Mouse (Mus musculus) brown adipose tissue, adult 24 weeks (tissue): Measurements from ENCODE around the gene Terf2ip. TPM values are rescaled to one million over a fixed set of nuclear protein-coding genes. Genes with fewer than 3 reads are reported as not detected.

Experiments
- H3K27ac ChIP-seq: fragments of 200-500 bp; replicated peaks from 2 replicates; pipeline ENCODE4 v1.5.1; 2012; ENCODE audit warnings: low read depth, mild to moderate bottlenecking, low read length
- H3K4me1 ChIP-seq: fragments of 200-500 bp; 2 replicates; pipeline ENCODE4 v1.6.1; 2012; ENCODE audit warnings: low read length, mixed read lengths; ENCODE audit not compliant: control insufficient read depth, insufficient read depth, insufficient read length
- H3K4me3 ChIP-seq: fragments of 200-500 bp; 2 replicates; pipeline ENCODE4 v1.5.1; 2012; ENCODE audit warnings: low read depth, mild to moderate bottlenecking, low read length, moderate library complexity; ENCODE audit not compliant: insufficient read depth
- polyA plus RNA-seq: library from polyadenylated mRNA; stranded (reverse); fragments of >200 nt; gene quantifications from 2 replicates; pipeline ENCODE4 v1.2.4, GENCODE M21; 2012; ENCODE audit not compliant: missing spikeins, insufficient read depth, insufficient read length

Terf2ip gene
- polyA plus RNA-seq, 1 experiment: 8.0 TPM

DNA sequence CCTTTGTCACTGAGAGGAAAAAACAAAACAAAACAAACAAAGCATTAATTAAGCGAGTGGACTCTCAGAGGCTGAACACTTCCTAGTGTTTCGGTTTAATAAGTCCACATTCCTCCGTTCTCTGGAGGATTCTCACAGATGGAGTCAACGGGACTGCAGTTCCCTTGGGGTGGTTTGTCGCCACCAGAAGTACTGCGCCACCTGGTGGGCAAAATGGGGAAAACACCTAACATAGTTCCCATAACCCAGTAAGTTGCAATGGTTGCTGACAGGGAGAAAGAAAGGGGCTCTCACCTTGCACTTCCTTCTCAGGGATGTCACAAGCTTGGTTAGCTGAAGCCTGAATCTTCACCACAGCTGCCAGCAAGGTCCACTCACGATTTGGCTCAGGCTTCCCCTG, 21.3 kb upstream of the Terf2ip start:
- no peak overlapping the region; the same call in 1 of the 2 replicates for H3K27ac ChIP-seq
- H3K4me3 ChIP-seq: peak overlapping the region; percentile 26; the same call in 1 of the 2 replicates
- H3K4me1 ChIP-seq: no peaks in the 10 kb centered on the region

DNA sequence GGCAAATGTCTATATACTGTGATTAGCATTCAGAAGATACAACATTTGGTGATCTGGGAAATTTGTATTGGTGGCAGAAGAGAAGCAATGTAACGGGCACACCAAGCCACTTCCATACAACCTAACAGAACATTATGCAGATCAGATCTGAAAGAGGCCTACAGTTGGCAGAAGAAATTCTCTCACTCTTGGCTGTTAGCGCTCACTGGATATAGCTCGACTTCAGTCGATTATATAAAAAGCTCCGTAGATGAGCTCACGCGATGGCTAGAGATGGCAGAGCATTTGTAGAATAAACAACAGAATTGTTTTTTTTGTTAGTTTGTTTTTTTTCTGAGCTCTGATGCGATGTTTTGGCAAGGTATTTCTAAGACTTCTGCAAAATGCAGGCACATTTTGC, 19.9 kb upstream of the Terf2ip start:
- H3K4me3 ChIP-seq: peak overlapping the region; percentile 88; the same call in 1 of the 2 replicates
- no peak overlapping the region for H3K27ac ChIP-seq
- no peaks in the 10 kb centered on the region for H3K4me1 ChIP-seq

- no peak within 1 kb of the TSS for H3K27ac ChIP-seq
- H3K4me1 ChIP-seq: no peaks in the 10 kb centered on the region
- peak within 1 kb of the TSS; percentile 88 for H3K4me3 ChIP-seq
These were observed 19.0 kb upstream of the Terf2ip start, which contains the start of gene Adat1 for GRCm38 (mm10) chr8:111992013-111992702. Gene Adat1 (minus strand): TSS chr8:111992302.

DNA sequence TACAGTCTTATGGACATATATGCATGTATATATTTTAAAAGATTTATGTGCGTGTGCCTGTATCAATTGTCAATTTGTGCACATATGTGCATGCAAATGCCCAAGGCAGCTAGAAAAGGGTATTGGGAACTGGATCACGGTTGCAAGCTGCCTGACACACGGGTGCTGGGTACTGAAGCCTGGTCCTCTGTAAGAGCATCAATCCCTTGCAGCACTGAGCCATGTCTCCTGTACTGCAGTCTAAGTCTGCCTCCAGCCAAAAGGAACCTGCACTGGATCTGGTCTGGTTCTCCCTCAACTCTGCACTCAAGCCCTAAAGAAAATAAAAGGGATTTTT, 18.5 kb upstream of the Terf2ip start:
- Histone ChIP-seq H3K4me3 (no peak overlapping the region), H3K27ac (no peak overlapping the region), H3K4me1 (no peaks in the 10 kb centered on the region)

DNA sequence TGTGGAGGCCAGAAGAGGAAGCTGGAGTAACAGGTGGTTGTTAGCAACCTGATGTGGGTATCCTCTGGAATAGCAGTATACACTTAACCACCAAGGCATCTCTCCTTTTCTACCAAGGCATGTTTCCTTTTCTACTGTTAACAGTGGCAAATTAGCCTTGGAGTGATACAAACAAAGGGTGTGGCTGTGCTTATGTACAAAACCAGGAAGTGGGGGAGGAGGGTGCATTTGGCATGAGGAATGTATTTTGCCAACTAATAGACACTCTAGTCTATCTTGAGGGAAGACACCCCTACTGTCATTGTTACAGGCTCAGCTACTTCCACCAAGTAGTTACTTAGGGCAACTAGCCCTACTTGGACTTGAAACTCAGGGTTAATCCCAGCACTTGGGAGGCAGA, 6.4 kb upstream of the Terf2ip start:
- H3K4me1 ChIP-seq: no peaks in the 10 kb centered on the region
- H3K4me3 ChIP-seq: no peak overlapping the region
- H3K27ac ChIP-seq: no peak overlapping the region

- Histone ChIP-seq H3K4me1 (peaks cover 3% of the 10 kb centered on the region), H3K4me3 (no peak overlapping the region), H3K27ac (no peak overlapping the region)
These were observed 5.6 kb upstream of the Terf2ip start for GRCm38 (mm10) chr8:112005601-112006000.

GRCm38 (mm10) chr8:112007669-112008068, 3.5 kb upstream of the Terf2ip start:
- peaks cover 3% of the 10 kb centered on the region for H3K4me1 ChIP-seq
- no peak overlapping the region for H3K4me3 ChIP-seq
- no peak overlapping the region for H3K27ac ChIP-seq

DNA sequence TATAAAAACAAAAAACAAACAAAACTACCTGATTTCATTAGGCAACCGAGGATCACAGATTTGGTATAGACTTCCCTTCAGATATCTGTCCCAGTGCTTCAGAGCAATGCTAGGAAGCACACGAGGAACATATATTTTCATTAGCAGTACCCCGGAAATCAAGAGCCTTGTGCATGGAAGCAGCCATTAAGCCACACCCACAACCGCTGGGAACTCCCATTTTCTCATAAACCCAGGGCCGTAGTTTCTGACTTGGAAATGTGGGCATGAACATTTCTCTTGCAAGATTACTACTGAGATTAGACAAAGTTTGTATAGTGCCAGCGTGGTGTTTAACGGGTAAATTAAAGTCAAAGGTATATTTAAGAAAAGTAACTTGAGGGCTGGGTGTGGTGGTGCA, 1.6 kb upstream of the Terf2ip start:
- Histone ChIP-seq H3K4me1 (peaks cover 8% of the 10 kb centered on the region), H3K4me3 (no peak overlapping the region), H3K27ac (no peak overlapping the region)

DNA sequence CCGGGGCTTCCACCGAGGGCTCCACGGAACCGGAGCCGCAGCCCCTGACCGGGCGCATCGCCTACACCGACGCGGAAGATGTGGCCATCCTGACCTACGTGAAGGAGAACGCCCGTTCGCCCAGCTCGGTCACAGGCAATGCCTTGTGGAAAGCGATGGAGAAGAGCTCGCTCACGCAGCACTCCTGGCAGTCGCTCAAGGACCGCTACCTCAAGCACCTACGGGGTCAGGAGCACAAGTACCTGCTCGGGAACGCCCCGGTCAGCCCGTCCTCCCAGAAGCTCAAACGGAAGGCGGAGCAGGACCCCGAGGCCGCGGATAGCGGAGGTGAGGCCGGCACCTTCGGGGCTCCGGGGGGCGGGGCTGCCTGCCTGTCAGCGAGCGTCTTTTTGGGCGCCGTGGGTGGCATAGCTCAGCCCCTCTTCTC, 631 bp downstream of the Terf2ip start:
- H3K4me1 ChIP-seq: peaks cover 8% of the 10 kb centered on the region
- no peak overlapping the region for H3K27ac ChIP-seq
- peak overlapping the region; percentile 91 for H3K4me3 ChIP-seq

DNA sequence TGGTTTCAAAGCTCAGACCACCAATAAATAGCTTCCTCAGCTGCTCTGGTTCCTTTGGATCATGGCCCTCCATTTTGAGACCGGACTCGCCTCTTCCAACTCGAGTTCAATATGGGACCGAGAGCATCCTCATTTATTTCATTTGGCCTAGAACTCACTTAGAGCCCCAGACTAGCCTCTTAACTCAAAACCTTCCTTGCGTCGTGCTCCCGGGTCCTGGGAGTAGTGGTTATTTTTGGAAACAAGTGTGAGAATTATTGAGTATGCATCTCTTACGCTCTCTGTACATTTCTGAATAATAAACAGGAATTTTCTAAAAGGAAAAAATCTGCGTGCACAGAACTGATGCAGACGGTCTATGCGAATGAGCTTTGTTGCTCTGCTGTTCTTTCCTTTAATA, 3.7 kb downstream of the Terf2ip start, which contains the start of gene Gm6793:
Gene Gm6793, minus strand, starts transcription at position 101 of the 400 bp plus-strand sequence.
- Histone ChIP-seq H3K27ac (no peak within 1 kb of the TSS), H3K4me1 (peaks cover 8% of the 10 kb centered on the region), H3K4me3 (no peak within 1 kb of the TSS)

GRCm38 (mm10) chr8:112029455-112029854, 18.3 kb downstream of the Terf2ip start:
- Histone ChIP-seq H3K4me1 (peaks cover 2% of the 10 kb centered on the region; the same call in 1 of the 2 replicates), H3K4me3 (no peak overlapping the region), H3K27ac (no peak overlapping the region)

DNA sequence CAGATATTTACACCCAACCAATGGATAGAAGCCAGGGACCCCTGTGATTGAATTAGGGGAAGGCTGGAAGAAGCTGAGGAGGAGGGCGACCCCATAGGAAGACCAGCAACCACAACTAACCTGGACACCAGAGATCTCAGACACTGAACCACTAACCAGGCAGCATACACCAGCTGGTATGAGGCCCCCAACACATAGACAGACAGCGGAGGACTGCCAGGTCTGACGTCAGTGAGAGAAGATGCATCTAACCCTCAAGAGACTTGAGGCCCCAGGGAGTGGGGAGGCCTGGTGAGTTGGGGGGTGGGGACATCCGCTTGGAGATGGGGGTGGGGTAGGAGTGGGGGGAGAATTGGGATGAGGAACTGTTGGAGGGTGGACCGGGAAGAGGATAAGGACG, 19.5 kb downstream of the Terf2ip start:
- no peak overlapping the region for H3K27ac ChIP-seq
- no peak overlapping the region for H3K4me3 ChIP-seq
- H3K4me1 ChIP-seq: peaks cover 2% of the 10 kb centered on the region; the same call in 1 of the 2 replicates

DNA sequence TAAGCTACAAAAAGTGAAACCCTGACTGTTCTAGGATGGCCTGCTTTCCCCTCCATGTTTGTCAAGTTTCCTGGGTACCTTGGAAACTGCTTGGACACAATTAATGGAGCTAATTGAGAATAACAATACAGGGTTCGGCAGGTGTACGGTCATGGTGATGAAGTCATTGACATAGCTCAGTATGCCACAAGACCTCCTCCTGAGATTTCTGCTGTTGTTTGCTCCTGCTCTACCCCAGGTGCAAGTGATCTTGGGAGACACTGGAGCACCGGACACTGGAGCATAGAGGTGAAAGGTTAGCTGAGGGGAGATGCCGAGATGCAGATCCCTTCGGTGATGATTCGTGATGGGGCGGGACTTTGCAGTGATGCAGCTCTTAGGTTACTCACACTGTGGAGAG, 21.9 kb downstream of the Terf2ip start:
- Histone ChIP-seq H3K4me3 (no peak overlapping the region), H3K4me1 (peaks cover 2% of the 10 kb centered on the region; the same call in 1 of the 2 replicates), H3K27ac (no peak overlapping the region)

DNA sequence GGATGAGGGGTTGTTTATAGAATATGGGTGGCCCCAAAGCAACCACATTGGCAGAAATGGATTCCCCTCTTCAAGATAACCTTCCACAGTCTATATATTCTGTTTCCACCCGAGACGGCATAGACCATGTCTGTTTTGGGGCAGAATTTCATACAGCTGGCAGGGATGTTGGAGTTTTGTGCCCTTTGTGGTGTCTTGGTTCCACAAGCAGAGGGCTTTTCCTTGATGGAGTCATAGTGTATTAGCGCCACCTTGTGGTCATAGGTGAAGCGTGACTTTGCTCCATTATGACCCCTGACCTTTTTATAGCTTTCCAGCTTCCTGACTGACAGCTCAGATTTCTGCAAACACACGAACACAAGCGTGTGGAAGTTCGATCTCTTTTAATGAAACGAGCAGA, 23.4 kb downstream of the Terf2ip start:
- H3K4me1 ChIP-seq: peaks cover 2% of the 10 kb centered on the region; the same call in 1 of the 2 replicates
- no peak overlapping the region for H3K4me3 ChIP-seq
- H3K27ac ChIP-seq: no peak overlapping the region

GRCm38 (mm10) chr8:112037521-112037920, 26.3 kb downstream of the Terf2ip start:
- no peak overlapping the region for H3K4me3 ChIP-seq
- no peak overlapping the region for H3K27ac ChIP-seq
- peaks cover 2% of the 10 kb centered on the region; the same call in 1 of the 2 replicates for H3K4me1 ChIP-seq

DNA sequence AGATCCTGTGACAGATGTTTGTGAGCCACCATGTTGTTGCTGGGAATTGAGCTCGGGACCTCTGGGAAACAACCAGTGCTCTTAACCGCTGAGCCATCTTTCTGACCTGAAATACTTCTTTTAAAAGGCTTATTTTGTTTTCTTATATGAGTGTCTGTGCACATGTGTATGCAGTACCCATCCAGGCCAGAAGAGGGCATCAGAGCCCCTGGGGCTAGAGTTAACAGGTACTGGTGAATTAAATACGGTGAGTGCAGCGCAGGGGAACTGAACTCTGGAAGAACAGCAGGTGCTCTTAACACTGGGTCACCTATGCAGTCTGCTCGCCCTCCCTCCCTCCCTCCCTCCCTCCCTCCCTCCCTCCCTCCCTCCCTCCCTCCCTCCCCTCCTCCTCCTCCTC, 34.0 kb downstream of the Terf2ip start:
- H3K4me3 ChIP-seq: no peak overlapping the region
- no peaks in the 10 kb centered on the region for H3K4me1 ChIP-seq
- H3K27ac ChIP-seq: no peak overlapping the region
